Mouse (Mus musculus) monocyte, adult 2 months (primary cell): ENCODE measurements around the gene Olfr1392.
"Not testable (repeated sequence)": the region's sequence is repeated elsewhere in the genome, so short reads cannot be mapped to it uniquely, and the experiment has no call there.

Source experiments
- DNase-seq, 2 experiments: peaks; one replicate each; pipeline ENCODE4 v3.0.0; 2022; ENCODE audit warnings: low spot score in 2 of 2, low read depth in 1 of 2

The Olfr1392 gene

DNA sequence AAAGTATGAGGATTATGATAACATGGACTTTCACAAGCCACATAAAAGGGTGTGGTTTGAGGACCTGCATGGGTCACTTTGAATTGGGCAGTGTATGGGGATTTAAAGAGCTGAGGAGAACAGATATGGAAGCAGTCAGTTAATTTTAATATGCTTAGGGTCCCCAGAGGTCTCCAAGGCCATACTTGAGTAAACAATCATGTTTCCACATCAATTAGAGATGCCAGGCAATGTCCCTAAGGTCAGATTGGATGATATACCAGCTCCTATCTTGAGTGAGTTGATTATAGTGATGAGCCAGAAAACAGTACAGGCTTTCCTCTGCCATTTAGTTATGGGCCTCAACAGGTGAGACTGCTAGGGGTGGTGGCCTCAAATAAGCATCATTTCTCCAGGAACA, 19.4 kb downstream of the Olfr1392 start, which contains the start of gene Olfr10:
Gene Olfr10 (plus strand): TSS at position 301 of the 400 bp plus-strand sequence.
- no peak for DNase-seq

DNA sequence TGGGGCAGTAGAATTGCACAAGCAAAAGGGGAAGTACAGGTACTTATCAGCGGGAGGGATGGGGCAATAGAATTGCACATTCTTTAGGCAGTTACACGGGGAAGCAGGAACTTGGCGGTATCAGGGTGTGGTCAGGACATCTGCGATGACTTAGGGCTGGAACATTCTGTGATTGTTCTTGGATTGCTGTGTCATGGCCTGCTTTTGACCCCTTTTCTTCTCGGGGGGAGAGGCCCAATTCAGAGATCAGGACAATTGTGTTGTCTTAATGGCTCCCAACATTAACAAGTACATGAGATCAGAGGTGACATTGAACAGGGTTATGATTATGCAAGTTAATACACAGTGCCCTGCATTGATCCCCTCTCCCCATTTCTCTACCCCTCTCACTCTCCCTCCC, 23.5 kb downstream of the Olfr1392 start:
- not testable (repeated sequence) for DNase-seq

DNA sequence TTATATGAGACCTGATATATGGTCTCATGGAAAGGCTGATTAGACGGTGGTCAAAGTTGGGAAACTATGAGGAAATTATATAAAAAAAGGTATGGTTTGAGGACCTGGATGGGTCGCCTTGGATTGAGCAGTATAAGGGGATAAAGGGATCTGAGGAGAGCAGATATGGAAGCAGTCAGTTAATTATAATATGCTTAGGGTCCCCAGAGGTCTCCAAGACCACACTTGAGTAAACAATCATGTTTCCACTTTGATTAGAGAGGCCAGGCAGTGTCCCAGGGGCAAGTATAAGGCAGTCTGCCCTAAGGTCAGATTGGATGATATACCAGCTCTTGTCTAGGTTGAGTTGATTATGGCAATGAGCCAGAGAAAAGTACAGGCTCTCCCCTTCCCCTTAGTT, 37.4 kb downstream of the Olfr1392 start, which contains the start of gene Olfr1391:
Gene Olfr1391 (plus strand): TSS at position 301 of the 400 bp plus-strand sequence.
- DNase-seq = no peak

DNA sequence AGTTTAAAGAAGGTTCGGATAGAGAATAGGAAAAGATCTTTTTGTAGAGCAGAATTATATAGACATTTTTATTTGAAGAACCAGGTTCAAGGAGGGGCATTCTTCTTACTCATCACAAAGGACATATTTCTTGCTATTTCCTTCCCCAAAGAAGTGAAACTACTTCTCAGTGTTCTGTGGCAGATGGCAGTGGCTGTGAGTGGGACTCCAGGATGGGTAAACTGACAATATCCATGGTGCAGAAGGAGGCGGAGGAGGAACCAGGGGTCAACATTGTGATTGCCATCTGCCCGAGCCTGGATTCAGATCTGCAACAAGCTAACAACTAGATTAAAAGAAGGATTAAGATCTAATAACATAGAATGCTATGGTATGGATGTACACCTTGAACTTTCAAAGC, 41.6 kb downstream of the Olfr1392 start:
- no peak for DNase-seq

DNA sequence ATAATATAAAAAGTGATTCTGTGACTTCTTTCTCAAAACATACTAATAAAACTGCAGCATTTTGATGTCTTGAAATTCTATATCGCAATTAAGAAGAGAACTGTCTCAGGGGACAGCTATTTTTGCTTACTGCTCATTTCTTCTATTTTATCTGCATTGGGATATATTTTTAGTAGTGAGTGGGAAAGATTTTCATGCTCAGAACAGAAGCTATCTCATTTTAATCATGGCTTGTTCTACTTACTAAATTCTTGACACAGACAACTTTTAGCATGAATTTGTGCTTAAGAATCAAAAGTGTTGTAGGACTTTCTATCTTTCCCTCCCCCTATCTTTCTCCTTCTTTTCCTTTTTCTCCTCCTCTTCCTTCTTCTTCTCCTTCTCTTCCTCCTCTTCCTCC, 44.6 kb downstream of the Olfr1392 start:
- DNase-seq = no peak

DNA sequence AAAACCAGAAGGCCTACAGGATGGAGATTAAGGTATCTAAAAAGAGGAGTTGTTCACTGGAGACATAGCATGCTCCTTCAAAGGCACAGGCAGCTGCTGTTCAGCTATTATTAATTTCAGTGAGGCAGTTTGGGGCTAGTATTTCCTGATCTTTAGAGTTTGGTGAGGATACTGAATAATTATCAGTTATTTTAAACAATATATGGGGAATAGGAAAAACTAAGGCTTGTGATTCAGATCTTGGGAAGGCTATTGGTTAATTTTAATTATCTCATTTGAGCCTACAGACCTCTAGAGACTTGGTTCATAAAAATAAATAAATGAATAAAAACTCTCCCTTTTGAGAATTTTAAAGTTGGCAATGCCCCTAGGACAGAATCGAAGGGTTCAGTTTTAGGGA, 49.8 kb downstream of the Olfr1392 start, which contains the start of gene Olfr1390:
Gene Olfr1390 (plus strand): TSS at position 301 of the 400 bp plus-strand sequence.
- DNase-seq = no peak

DNA sequence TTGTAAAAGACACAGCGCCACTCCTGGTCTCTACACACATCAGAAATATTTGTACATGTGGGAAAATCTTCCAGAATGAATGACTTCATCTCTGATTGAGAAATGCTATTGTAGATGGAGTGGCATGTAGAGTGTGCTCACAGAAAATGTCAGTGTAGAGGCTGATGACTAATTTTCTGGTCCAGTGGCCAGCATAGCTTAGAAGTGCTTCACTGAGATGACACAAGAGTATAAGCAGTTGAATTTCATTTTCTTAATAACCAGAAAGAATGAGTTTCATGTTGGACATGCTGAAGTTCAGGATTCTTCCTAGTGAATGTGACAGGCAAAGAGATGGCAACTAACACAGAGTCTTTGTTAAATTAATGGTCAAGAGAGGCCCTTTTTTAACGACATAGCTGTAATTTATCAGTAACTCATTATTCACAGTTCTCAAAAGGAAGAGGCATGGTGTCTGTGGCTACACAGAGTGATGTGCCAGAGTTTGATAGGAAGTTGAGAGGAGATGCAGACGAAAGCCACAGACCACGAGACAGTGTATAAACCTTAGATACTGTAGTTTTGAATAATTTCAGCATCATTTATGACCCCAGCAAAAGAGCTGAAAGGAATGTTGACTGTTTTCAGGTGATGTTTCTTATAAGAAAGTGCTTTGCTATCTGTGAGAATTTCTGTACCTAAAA, 52.2 kb downstream of the Olfr1392 start:
- DNase-seq = no peak
